Mouse (Mus musculus) megakaryocyte-erythroid progenitor cell, adult 5-6 weeks (primary cell): ENCODE data around the gene Igsf3. TPM values are rescaled to one million over a fixed set of nuclear protein-coding genes. Genes with fewer than 3 reads are reported as not detected.
A peak's percentile ranks its signal among the peaks of the same experiment; 100 is the strongest.
"Not testable (repeated sequence)": the region's sequence is repeated elsewhere in the genome, so short reads cannot be mapped to it uniquely, and the experiment has no call there.

Source experiments
- ATAC-seq: replicated peaks from 2 replicates; pipeline ENCODE4 v1.8.0; 2016; ENCODE audit warnings: mild to moderate bottlenecking, inconsistent platforms; ENCODE audit not compliant: severe bottlenecking, poor library complexity, low FRiP score, low TSS enrichment
- total RNA-seq, 2 experiments: library from RNA; stranded (forward) in 1 of 2; stranded (reverse) in 1 of 2; fragments of 200-1000, 215-1000 nt in 1 of 2; fragments of >200 nt in 1 of 2; fragmentation: Nextera tagmentation in 1 of 2; gene quantifications; 2 replicates each; pipeline ENCODE4 v1.2.3; 2014 to 2017

The Igsf3 gene
- total RNA-seq, 2 experiments from 2014 or later: 12.3 to 14.2 TPM

DNA sequence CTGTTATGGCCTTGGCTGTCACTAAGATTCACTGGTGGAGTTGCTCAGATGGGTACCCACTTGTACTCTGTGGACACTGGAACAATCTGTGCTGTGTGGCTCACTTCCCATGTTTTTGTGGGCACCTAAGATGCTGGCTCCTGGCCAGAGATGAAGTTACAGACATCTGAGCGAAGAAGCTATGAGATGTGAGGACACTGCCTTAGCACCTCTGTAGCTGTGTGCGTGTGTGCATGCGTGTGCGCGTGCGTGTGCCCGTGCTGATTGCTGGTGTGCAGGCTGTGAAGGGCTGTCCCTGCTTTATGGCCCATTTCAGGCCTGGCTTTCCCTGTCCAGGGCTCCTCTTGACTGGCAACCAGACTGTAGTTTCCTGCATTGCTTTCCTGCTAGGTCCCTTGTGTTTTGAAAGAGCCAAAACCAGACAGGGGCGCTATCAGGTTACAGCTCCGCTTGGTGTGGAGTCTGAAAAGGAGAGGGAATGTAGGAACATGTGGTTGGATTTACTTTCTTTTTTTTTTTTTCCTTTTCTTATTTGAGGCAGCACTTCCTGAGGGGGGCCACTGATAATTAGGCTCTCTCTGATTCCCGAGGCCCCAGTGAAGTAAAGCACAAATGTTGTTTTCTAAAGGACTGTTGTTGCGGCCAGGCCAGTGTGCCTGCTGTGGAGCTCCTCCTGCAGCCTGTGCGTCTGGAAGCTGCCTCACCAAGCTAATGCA is 21.3 kb downstream of the Igsf3 start:
- ATAC-seq: no peak

DNA sequence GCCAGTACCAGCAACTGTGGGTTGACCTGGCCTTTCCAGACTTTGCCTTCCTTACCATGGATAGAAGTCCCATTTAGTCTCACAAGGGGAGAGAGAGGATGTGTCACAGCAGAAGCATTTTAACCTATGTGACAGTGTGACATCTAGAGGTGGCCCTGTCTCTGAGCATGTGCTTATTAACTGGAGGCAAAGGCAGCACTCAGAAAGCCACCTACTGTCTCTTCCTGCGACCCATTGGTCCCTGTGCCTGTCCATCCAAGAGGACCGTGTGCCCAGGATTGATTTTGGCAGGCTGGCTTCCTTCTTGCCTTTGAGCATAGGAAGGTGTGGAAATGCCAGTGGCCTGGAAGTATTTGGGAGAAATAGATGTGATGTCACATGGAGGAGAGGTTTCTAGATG is 22.0 kb downstream of the Igsf3 start:
- no peak for ATAC-seq

DNA sequence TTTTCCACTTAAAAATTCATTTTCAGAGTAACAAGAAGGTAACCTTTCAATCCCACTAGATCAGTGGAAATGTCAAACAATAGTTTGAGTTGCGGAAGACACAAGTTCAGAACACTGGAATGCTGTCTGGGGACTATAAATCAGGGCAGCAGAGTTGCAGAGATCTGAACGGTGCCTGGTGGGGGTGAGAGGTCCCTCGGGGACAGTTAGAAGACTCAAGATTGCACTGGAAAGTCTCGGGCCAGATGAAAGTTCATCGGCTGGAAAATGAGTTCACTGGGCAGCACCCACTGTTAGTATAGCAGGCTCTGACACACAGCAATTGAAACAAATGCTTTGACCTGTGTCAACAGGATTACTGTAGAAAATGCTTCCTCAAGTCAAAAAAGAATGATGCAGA is 24.6 kb downstream of the Igsf3 start:
- no peak for ATAC-seq

DNA sequence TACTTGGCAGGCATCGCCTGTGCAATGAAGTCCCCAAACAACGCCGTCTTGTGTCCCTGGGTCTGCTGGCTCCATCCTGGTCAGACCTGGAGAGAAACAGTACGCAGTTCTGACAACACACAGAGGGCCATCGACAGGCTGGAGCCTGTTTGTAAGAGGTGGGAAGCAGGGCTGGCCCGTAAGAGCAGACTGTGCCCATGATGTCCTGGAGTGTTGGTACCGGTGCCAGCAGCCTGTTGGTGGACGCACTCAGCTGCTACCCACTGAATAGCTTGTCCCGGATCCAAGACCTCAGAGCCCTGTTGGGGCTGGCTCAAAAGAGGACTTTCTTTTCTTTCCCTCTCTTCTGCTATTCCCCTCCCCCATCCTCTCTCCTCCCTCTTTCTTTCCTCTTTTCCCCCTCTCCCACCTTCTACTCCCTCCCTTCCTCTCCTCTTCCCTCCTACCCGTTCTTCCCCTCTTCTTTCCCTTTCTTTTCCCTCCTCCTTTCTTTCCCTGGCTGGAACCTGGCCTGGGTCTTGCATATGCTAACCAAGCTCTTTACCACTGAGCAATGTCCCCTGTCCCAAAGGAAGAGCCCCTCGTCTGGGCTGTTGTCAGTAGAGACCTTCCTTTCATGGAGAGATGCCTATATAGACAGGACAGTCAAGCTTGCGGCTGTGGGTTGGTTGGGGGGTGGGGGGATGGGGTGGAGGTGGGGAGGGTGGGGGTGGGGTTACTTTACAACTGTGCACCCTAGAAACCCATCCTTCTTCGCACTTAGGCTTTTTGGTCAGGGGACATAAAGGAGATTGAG is 27.9 kb downstream of the Igsf3 start:
- ATAC-seq: no peak

DNA sequence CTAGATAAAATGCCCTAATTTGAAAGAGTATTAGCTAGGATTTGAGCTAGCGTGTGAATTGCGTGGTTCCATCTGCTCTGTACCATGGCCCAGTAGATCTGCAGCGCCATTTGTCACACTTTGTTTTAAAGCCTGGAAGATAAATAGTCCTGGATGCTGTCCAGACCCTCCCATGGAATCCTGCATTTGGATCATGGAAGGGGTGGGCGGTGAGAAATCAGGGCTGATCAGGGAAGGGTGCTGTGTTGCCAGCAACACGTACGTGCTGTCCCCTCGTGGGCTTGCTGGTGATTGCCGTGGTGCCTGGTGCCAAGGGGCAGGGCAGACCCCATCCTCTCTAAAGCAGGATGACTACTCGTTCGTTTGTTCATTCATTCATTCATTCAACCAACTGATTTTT is 28.6 kb downstream of the Igsf3 start:
- ATAC-seq: no peak

DNA sequence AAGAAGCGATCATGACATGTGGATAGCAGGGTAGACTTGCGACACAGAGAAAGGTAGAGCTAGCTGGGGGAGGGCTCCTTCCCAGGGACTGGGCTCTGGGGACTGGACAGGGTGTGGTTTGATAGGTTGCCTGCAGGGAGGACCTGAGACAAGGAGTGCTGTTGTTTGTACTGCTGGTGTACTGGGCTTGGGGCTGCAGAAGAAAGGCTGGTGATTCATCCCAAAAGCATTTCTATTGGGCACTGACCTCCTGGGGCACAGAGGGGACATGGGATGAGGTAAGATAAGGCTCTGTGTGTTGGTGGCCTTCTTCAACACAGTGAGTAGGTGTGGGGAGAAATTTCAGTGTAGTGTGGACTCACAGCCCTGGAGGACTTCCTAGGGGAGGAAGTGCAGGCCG is 29.2 kb downstream of the Igsf3 start:
- no peak for ATAC-seq

DNA sequence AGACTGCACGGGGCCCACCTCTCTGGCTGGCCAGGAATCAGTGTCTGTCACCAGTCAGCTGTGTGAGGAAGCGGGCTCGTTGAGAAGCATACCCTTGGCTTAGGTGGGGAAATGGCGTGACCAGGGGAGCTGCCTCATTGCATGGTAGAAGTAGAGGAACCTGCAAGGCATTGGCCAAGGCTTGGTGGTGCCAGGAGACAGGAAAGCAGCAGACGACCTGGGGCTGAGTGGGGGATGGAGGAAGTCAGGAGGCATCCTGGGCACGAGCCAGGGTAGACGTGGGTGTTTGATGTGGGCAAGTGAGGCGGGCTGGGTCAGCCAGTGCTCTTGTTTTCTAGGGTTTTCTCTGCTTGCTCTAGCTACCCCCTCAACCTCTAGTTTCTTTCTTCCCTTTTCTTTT is 30.7 kb downstream of the Igsf3 start:
- ATAC-seq: peak; percentile 24; the same call in 1 of the 2 replicates

DNA sequence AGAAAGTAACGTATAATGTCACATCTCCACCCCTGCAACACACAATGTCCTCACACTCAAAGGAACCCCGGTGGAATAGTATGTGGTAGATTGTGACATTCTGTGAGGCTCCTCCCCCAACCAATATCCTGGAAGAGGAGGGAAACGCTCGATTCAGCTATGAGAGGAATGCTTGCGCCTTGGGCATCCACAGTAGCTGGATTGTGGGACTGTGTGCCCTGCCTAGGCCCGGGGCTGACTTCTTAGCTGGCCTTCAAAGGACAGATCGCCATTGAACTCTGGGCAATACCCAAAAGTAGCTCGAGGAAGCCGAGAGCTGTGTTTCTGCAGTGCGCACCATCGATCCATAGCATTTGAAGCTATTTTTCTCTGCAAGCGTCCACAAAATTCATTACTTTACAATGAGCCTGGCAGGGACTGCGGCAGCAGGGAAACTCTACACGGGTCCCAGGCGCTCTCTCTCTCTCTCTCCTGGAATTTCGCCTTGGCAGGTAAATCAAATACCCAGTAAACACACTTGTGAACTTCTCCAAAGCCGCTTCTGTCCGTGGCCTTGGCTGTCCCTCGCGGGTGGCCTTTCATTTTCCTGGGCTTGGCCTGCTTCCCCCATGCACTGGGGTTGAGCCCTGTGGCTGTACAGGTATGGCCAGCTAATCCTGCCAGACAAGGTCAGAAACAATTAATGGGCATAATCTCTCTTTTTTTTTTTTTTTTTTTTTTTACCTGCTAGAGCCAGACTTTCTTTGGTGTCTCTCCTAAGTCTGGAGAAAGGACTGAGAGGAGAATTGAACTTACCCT is 32.3 kb downstream of the Igsf3 start:
- ATAC-seq: no peak

DNA sequence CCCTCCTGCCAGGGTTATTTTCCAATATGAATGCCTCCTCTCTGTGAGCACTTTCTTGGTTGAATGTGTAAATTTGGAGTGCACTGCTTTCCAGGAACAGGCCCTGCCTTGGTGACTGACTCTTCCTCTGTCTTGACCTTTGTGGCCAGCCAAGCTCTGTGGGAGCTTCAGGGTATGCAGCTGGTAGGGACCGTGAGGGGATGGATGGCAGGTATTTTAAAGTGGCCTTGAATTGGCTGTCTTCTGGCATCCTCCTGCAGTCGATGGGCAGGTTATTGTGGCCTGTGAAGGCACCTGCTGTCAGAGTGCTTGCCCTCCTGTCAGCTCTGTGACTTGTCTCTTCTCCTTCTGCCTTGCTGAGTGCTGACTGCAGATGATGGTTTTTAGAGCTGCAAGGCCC is 33.3 kb downstream of the Igsf3 start:
- no peak for ATAC-seq

DNA sequence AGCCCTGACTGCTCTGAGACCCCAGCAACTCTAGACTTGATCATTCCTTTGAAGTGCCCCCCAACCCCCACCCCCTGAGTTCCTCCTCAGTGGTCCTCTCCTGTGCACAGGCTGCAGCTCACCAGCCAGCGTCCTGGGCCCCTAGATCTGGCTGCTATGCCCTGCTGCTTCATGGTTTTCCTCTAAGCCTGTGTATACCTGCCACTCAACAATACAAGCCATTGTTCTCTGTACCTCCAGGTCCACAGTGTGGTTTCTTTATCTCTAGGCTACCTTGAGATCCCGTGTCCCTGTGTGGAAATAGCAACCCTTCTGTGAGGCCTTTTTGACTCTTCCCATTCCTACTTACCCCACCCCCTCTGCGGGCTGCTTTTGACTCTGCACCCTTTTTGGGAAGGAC is 33.9 kb downstream of the Igsf3 start:
- ATAC-seq: no peak

DNA sequence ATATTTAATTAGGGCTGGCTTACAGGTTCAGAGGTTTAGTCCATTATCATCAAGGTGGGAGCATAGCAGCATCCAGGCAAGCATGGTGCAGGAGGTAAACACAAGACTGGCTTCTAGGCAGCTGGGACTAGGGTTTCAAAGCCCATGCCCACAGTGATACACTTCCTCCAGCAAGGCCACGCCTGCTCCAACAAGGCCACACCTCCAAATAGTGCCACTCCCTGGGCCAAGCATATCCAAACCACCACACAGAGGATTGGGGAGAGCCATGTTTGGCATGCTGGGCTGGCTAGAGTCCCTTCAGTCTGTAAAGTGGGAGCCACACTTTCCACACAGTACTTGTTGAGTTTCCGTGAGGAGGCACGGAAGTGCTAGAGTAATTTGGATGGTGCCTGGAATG is 34.7 kb downstream of the Igsf3 start:
- no peak for ATAC-seq

DNA sequence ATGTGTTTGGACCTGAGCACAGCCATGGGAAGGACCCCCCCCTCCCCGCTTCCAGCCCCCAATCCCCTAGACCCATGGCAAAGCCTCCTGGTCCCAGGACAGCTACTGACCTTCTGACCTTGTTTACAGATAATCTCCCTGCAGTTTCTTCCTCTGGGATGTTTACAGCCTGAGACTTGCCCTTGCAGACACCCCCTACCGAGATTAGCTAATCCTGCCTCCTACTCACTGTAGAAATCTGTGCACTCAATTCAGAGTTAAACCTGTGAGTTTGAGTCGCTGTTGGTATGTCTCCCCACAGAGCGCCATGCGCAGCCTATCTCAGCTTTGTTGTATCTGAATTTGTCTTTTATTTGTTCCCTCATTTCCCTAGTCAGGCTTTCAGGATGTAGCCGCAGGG is 35.2 kb downstream of the Igsf3 start:
- ATAC-seq: no peak

DNA sequence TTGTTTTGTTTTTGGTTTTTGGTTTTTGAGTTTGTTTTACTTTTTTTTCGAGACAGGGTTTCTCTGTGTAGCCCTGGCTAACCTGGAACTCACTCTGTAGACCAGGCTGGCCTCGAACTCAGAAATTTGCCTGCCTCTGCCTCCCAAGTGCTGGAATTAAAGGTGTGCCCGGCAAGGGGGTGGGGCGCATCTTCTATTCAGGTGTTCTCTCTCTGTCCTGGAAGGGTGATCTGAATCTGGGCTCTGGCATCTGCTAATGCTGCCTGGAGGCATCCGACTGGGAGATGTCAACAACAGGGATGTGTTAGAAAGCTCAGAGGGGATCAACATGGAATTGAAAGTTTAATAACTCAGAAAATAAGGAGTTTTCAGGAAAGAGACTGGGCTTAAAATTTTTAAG is 36.1 kb downstream of the Igsf3 start:
- ATAC-seq: not testable (repeated sequence)

DNA sequence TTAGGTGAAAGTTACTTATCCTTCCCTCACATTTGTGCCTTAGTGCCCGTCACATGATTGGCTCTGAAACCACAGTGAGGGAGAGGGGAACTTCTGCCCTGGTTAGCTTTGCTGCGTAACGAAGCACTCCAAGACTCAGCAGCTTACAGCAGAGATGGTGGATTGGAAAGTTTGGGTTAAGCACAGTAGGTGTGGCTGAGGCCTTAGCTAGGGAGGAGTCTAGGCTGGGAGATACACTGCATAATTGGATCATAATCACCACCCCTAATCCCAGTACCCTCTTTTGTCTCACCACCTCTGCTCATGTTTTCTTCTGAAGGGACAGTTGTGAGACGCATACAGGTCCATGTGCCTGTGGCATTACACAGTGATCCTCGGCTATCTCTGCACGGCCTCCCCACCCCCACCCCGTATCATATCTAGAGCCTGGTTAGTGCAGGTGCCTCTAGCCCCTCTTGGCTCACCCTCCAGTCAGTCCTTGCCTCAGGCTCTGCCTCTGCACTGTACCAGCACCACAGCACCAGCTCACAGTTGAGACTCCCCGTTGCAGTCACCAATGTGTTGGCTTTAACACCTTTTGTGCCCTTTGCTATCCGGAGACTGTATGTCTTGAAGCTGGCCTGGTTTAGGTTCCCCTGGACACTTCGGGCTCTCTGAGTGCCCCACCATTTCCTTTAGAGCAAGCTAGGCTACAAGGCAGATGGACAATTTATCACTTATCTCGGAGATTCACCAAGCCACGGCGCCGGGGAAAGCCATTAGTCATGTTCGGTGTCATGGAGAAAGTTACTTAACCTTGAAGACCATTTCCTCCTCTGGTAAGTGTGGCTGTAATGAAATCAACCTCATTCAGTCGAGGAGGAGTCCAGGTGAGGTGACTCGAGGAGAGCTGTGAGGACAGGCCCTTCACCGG is 42.1 kb downstream of the Igsf3 start:
- ATAC-seq: peak; percentile 56

DNA sequence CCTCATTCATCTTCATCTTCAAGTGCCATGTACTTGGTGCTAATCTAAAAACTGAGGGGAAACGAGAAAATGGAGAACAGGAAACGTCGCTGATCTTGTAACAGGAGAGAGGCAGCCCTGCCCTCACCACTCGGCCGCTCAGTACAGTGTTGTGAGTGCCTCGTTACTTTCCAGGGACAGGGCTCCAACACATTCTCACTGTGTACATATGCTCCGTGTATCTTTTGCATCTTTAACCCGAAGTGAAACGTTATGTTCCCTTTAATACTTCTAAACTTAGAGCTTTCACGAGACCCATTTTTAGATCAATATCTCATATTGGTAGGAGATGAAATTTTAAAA is 42.7 kb downstream of the Igsf3 start:
- ATAC-seq: peak; percentile 7; the same call in 1 of the 2 replicates

DNA sequence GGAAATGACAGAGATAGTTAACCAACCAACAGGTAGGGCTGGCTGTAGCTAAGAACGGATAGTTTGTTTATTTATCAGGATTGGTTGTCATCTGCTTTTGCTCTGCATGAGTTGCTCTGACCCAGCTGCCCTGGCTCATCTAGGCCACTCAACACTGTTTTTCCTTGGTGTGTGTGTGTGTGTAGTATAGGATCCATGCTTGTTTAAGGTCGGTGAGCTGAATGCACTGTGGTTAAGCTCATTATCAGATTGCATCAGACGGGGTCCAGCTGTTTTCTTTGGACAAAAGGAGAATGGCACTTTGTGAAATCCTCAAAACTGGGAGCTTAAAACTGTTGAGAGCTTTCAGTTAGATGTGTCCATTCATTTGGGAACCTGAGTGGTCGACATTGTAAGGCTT is 46.3 kb downstream of the Igsf3 start:
- ATAC-seq: no peak

DNA sequence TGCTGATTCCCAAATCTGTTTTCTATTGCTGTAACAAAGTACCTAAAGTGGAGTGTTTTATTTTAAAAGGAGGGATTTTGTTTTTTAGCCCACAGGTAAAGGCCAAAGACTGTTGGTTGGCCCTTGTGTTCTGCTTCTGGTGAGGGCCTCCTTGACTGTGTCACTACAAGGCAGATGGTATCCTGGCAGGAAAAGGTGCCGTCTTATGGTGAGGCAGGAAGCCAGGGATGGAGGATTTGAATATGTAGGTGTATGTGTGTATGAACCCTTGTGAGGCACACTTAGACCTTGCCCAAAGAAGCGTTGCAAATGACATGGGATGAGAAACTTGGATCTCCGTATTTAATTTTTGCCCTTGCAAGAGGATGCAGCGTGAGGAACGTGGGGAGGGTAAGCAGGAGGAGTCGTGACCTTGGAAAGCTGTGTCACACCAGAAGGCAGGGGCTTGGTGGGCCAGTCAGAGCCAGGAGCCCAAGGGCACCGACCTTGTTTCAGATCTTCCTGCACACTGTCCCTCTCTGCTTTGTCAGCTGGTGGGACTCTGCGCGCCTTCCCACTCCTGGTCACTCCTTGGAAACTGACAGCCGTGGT is 47.5 kb downstream of the Igsf3 start:
- ATAC-seq: no peak

DNA sequence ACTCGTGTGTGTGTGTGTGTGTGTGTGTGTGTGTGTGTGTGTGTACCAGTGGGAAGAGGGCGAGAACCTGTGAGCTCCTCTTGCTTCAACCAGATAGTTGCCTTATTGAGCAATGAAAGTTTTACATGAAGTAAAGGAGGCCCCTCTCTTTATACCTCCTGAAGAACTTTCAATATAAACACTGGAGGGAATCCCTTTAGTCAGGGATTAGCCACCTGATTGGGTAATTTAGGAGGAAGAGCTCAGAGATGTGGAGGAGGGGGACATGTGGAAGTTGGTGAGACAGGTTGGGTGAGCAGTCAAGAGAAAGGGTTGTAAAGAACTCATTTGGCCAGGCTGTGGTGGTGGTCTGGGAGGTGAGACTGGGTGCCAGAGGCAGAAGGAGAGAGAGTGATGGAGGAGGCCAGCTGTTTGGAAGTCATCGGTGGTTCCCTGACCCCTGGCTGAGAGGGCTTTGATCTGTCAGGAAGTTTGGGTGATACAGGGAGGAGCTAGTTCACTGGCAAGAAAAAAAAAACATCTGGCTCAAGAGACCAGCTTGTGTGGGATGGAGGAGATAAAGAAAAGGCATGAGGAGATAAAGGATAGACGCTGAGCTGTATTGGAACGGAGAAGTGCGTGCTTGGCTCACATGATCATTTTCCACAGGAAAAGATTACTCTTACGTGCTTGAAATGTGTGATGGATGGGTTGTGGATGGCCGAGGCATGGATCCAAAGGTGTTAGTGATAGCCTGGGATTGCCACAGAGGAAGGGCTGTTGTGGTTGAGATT is 53.3 kb downstream of the Igsf3 start:
- ATAC-seq: peak; percentile 83
